Mouse (Mus musculus): ENCODE measurements around the gene Lrig2.
"Not testable (repeated sequence)": the region's sequence is repeated elsewhere in the genome, so short reads cannot be mapped to it uniquely, and the experiment has no call there.

The Lrig2 gene

DNA sequence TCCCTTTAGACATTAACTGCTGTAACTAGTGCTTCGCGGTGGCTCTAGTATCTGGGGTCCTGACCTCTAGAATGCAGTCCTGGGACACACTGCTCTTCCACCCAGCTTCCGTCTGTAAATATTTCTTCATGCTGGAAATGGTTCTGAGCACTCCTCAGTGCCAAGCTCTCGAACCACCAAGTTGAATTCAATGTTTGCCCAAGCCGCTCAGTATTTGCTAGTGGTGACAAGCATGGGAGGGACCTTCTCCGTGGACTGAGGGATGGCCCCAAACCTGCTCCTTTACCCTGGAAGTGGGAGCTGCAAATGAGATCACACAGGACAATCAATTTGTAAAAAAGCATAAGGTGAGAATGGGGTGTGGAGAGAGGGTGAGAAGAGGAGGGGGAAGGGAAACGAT lies 70.3 kb downstream of the Lrig2 start:
- in situ Hi-C loops (cut with MboI; ENCODE audit: unreplicated experiment in 2 of 2) = loop anchor here (5.0 to 10.0 kb wide), 12 partner anchors 243 to 1049 kb away; partner anchors contain the start of genes Gm10964 (in 2 of the 2), Olfml3 (in 2 of the 2) and Bcl2l15 (in 1 of the 2)

- in situ Hi-C loops (cut with MboI; ENCODE audit: unreplicated experiment in 2 of 2) = no loop called here
Observed at GRCm38 (mm10) chr3:104438777-104439176, 72.9 kb downstream of the Lrig2 start.

DNA sequence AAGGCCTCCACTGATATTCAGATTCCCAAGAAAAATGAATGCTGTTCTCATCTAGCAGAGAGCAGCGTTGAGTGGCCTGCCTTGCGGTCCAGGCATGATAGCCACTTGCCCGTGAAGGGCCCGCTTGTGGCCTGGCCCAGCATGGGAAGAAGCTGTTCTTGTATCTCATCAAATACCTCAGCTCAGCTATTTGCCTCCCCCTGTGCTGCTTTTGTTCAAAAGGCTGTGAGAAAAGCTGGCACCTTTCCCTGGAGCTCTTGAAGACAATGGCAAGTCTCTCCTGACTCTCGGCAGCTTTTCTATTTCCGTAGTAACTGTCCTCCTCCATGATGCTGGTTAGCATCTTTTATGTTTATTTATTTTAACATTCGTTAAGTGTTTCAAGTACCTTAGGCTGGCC lies 74.1 kb downstream of the Lrig2 start:
- in situ Hi-C loops (cut with MboI; ENCODE audit: unreplicated experiment in 2 of 2) = no loop called here

- in situ Hi-C loops (cut with MboI; ENCODE audit: unreplicated experiment in 2 of 2) = no loop called here
Observed at GRCm38 (mm10) chr3:104435947-104436346, 75.8 kb downstream of the Lrig2 start.

GRCm38 (mm10) chr3:104434246-104434696 lies 77.4 kb downstream of the Lrig2 start:
- in situ Hi-C loops (cut with MboI; ENCODE audit: unreplicated experiment in 2 of 2) = no loop called here

DNA sequence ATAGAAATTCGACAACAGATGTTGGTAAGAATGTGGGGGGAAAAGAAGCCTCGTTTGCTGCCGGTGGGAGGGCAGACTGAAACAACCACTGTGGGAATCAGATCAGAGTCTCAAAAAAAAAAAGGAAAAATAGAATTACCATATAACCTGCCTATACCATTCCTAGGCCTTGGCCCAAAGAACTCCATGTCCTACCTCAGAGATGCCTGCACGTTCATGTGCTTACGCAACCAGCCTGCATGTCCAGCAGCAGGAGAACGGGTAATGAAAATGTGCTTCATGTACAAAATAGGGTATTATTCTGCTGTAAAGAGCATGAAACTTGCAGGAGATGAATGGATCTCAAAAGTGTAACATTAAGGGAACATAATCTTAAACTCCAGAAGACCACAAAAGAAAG lies 79.1 kb downstream of the Lrig2 start:
- in situ Hi-C loops (cut with MboI; ENCODE audit: unreplicated experiment in 2 of 2) = no loop called here

- in situ Hi-C loops (cut with MboI; ENCODE audit: unreplicated experiment in 2 of 2) = no loop called here
Observed at GRCm38 (mm10) chr3:104431848-104432159, 79.9 kb downstream of the Lrig2 start.

DNA sequence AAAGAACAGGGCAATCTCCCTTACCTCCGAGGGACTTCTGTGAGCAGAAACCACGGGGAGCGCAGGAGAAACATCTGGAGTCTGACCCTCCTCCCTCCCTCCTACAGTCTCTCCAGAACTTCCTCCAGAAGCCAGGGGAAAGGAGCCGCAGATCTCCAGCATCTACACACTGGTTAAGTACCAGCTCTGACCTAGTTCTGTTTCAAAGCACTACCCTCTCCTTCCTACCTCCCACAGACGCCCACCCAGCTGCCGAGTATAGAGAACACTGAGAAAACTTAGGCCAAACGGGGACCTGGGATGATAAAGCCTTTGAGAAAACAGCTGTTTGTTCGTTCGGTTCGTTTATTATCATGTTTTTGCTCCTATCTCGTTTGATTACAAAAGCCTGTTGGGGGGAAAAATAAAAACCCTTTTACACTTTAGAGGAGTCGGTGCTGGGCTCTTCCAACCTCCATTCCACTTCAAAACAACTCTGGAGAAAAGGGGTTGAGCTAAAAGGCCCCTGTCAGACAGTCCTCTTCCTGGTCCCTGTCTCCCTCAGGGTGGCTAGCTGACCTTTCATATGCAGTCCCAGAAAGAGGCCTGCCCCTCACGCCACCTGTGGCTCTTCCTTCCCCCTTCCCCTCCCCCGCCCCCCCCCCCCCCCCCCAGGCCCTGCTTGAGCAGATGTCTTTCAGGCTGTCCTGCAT lies 80.4 kb downstream of the Lrig2 start:
- in situ Hi-C loops (cut with MboI; ENCODE audit: unreplicated experiment in 2 of 2) = no loop called here

DNA sequence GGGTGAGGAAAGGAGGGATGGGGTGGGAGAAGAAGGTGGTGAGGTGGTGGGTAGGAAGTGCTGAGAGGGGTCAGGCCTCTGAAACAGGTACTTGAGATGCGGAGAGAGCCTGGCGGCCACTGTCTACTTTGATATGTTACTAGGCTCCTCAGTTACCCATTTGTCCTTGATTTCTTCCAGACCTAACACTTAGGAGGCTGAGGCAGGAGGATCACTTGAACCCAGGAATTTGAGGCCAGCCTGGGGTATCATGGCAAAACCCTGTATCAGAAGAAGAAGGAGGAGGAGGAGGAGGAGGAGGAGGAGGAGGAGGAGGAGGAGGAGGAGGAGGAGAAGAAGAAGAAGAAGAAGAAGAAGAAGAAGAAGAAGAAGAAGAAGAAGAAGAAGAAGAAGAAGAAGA lies 84.4 kb downstream of the Lrig2 start:
- in situ Hi-C loops (cut with MboI; ENCODE audit: unreplicated experiment in 2 of 2) = not testable (repeated sequence)

DNA sequence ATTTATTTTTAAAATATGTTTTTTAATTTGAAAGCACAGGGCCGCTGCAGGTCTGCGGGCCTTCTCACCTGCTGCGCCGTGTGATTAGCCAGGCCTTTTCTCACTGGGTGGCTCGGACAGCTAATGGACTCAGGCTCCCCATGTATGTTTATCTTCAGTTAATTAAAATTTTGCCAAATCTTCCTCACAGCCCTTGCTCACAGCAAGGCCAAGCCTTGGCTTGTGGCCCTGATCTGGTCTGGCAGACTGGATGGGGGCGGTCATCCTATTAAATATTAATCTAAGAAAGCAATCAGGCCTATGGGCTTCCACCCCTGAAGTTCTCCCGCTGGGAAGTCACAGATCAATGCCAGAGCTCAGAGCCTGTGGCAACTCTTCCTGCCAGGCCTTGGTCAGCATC lies 87.4 kb downstream of the Lrig2 start:
- in situ Hi-C loops (cut with MboI; ENCODE audit: unreplicated experiment in 2 of 2) = no loop called here

- in situ Hi-C loops (cut with MboI; ENCODE audit: unreplicated experiment in 2 of 2) = no loop called here
Observed at GRCm38 (mm10) chr3:104420929-104421328, 90.8 kb downstream of the Lrig2 start.

DNA sequence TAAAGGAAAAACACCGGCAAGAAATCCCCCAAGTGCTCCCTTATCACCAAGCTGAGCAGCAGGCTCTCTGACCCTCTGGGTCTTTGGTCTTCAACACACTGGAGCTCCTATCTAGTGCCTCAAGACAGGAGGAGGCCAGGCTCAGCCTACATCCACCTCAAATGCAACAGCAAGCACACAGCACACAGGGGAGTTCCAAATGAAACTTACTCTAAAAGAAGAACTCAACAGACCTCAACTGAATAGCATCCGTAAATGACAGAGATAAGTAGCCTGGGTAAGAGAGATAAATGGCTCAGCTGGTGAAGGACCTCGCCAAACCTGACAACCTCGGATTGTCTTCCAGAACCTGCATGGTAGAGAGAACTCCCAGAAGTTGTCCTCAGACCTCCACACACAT lies 91.7 kb downstream of the Lrig2 start:
- in situ Hi-C loops (cut with MboI; ENCODE audit: unreplicated experiment in 2 of 2) = no loop called here

DNA sequence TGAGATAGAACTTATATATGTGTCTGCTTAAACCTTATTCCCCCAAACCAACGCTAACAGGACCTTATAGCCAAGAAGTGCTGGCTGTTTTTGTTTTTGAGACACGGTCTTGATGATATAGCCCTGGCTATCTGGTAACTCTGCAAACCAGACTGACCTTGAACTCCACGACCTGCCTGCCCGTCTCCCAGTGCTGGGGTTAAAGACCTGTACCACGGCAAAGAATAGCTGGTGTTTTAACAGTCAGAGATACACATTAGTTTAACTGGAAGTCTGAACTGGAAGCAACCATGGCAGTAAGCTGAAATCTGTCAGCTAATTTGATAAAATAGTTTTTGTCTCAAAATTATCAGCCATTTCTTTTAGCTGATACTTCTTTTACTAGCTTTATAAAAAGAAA lies 94.9 kb downstream of the Lrig2 start:
- in situ Hi-C loops (cut with MboI; ENCODE audit: unreplicated experiment in 2 of 2) = no loop called here

DNA sequence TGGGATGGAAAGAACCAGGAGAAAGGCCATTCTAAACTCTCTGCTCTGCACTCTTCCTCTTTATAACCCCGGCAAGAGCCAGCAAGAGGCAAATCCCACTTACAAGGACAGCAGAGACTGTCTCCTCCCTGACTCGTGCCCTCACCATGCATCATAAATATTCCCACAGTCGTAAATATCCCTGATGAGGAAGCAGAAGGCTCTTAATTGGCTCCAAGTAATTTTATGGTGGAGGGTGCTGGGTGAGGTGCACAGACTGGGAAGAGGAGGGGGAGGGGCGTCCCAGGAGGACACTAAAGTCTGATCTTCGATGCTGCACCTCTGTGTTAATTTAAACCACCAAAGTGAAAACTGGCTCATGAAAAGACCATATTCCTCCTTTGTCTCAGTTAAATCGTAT lies 99.2 kb downstream of the Lrig2 start:
- in situ Hi-C loops (cut with MboI; ENCODE audit: unreplicated experiment in 2 of 2) = no loop called here

DNA sequence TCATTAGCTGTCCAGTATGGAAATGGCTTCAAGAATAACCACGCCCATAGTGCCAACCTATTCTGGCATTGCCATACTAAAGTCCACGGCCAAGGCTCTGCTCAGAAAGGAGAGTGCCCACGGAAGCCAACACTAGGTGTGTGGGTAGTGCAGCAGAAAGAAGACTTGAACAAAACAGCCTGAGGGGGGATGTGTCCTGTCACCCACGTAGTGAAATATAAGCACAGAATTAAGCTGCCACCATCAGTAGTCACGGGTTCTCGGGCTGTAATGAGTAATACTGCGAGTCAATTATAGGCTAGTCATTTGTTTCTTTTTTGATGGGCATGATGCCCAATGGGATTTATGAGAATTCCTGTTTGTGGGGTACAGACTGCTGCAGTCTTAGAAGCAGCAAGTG lies 104.2 kb downstream of the Lrig2 start:
- in situ Hi-C loops (cut with MboI; ENCODE audit: unreplicated experiment in 2 of 2) = no loop called here

GRCm38 (mm10) chr3:104403582-104403981 lies 108.1 kb downstream of the Lrig2 start:
- in situ Hi-C loops (cut with MboI; ENCODE audit: unreplicated experiment in 2 of 2) = no loop called here

- in situ Hi-C loops (cut with MboI; ENCODE audit: unreplicated experiment in 2 of 2) = no loop called here
Observed at GRCm38 (mm10) chr3:104401176-104401575, 110.5 kb downstream of the Lrig2 start.

GRCm38 (mm10) chr3:104400126-104400525 lies 111.6 kb downstream of the Lrig2 start:
- in situ Hi-C loops (cut with MboI; ENCODE audit: unreplicated experiment in 2 of 2) = no loop called here

GRCm38 (mm10) chr3:104399296-104400045 lies 112.2 kb downstream of the Lrig2 start:
- in situ Hi-C loops (cut with MboI; ENCODE audit: unreplicated experiment in 2 of 2) = no loop called here

DNA sequence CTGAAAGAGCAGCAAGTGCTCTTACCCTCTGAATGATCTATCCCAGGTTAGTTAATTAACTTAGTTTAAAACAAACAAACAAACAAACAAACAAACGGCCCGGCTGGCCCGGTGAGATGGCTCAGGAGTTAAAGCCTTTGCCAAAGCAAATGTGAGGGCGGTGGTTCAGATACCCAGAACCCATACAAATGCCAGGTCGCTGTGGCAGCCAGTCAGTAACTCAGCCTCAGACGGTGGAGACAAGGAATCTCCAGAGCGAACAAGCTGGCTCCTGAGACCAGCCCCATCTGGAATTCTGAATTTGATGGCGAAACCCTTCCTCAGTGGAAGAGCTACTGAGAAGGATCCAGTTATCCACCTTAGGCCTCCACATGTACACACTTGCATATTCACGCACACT lies 114.4 kb downstream of the Lrig2 start:
- in situ Hi-C loops (cut with MboI; ENCODE audit: unreplicated experiment in 2 of 2) = no loop called here

DNA sequence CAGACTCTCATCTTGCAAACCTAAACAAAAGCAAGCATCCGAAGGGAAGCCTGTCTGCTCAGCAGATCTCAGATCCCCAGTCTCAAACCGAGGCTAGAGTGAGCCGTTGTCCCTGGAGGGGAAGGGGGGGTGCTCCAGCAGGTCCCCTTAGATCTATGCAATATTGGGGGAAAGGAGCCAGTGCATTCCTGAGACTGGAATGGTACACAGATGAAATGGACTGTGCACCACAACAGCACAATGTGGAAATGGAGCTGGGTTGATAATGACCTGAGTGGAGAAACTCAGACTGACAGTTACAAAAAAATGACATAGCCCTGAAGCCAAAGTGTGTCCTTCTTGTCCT lies 115.0 kb downstream of the Lrig2 start:
- in situ Hi-C loops (cut with MboI; ENCODE audit: unreplicated experiment in 2 of 2) = no loop called here

DNA sequence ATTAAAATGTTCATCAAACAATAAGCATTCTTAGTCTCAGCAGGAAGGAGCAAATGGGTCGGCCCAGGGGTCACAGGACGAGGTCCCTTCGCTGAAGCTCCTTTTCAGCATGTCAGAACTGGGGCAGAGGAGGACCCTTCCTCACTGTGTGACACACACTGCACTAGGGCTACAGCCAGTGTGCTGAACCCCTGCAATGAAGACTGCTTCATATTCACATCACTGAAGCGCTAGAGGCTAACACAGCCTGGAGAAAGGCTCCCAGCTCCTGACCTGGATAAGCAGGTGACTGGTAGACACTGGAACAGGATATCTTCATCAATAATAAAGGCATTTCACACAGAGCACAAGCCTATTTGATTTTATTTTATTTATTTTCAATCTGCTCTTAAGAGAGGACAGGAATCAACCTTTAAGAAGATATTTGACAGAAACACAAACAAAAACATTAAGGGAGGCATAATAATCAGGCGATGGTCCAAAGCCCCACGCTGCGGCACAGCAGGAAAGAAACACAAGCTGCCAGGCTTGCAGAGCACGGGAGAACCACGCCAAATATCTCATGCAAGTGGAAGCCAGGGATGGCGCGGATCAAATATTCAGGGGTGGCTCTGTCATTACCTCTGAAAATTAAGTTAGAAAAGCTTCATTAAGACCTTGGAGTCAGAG lies 115.5 kb downstream of the Lrig2 start:
- in situ Hi-C loops (cut with MboI; ENCODE audit: unreplicated experiment in 2 of 2) = no loop called here

Measured in v-Abl transformed pro-B cells (cell line).